Mouse (Mus musculus) ZHBTc4 (cell line): ENCODE measurements around the gene Rnf146.
A peak's percentile ranks its signal among the peaks of the same experiment; 100 is the strongest.

Experiments used
- DNase-seq: peaks from one replicate; pipeline ENCODE4 v3.0.0-alpha.2; 2011; ENCODE audit warnings: low read depth, low spot score

Rnf146 gene

GRCm38 (mm10) chr10:29362197-29362900 lies at the start of gene Rnf146:
Gene Rnf146, minus strand, starts transcription at chr10:29362442.
- DNase-seq: no peak

- no peak for DNase-seq
Observed at GRCm38 (mm10) chr10:29402656-29403268, 40.5 kb upstream of the Rnf146 start.

GRCm38 (mm10) chr10:29394890-29395289 lies 32.6 kb upstream of the Rnf146 start:
- peak; percentile 67 for DNase-seq

- no peak for DNase-seq
Observed at GRCm38 (mm10) chr10:29381558-29381957, 19.3 kb upstream of the Rnf146 start.

- DNase-seq: no peak
Observed at GRCm38 (mm10) chr10:29374065-29374464, 11.8 kb upstream of the Rnf146 start.

GRCm38 (mm10) chr10:29361464-29362196 lies 612 bp downstream of the Rnf146 start:
- peak; percentile 83 for DNase-seq

- DNase-seq: no peak
Observed at GRCm38 (mm10) chr10:29361095-29361463, 1.2 kb downstream of the Rnf146 start.

- no peak for DNase-seq
Observed at GRCm38 (mm10) chr10:29354183-29354582, 8.1 kb downstream of the Rnf146 start.

- DNase-seq: no peak
Observed at GRCm38 (mm10) chr10:29352575-29352974, 9.7 kb downstream of the Rnf146 start.

GRCm38 (mm10) chr10:29351420-29351819 lies 10.8 kb downstream of the Rnf146 start:
- DNase-seq: no peak

- no peak for DNase-seq
Observed at GRCm38 (mm10) chr10:29346638-29347037, 15.6 kb downstream of the Rnf146 start.

- no peak for DNase-seq
Observed at GRCm38 (mm10) chr10:29344232-29344631, 18.0 kb downstream of the Rnf146 start.

GRCm38 (mm10) chr10:29338355-29339056 lies 23.7 kb downstream of the Rnf146 start:
- peak; percentile 77 for DNase-seq

GRCm38 (mm10) chr10:29333836-29334235 lies 28.4 kb downstream of the Rnf146 start:
- DNase-seq: no peak

GRCm38 (mm10) chr10:29324817-29325216 lies 37.4 kb downstream of the Rnf146 start:
- no peak for DNase-seq

- no peak for DNase-seq
Observed at GRCm38 (mm10) chr10:29313905-29314304, 48.3 kb downstream of the Rnf146 start.

- DNase-seq: peak; percentile 95
Observed at GRCm38 (mm10) chr10:29313064-29313638, 49.1 kb downstream of the Rnf146 start, which contains the start of gene Echdc1. Gene Echdc1, plus strand, starts transcription at chr10:29313166.

- no peak for DNase-seq
Observed at GRCm38 (mm10) chr10:29311480-29312219, 50.6 kb downstream of the Rnf146 start.

- no peak for DNase-seq
Observed at GRCm38 (mm10) chr10:29302230-29302629, 60.0 kb downstream of the Rnf146 start.
